Mouse (Mus musculus): ENCODE results near the gene Hpse2. TPM values are rescaled to one million over a fixed set of nuclear protein-coding genes. Genes with fewer than 3 reads are reported as not detected.
A peak's percentile ranks its signal among the peaks of the same experiment; 100 is the strongest.

Hpse2 gene
- polyA plus RNA-seq, 1 experiment from 2014 or later: 6.0 TPM

GRCm38 (mm10) chr19:43096915-43097314, 291.2 kb downstream of the Hpse2 start:
- no peak overlapping the region for H3K9ac ChIP-seq (ENCODE audit: low read length)
- no peaks in the 10 kb centered on the region for H3K9me3 ChIP-seq (ENCODE audit: control insufficient read depth, low read length)
- H3K27ac ChIP-seq (ENCODE audit: low read length): no peak overlapping the region
- H3K27me3 ChIP-seq (ENCODE audit: control insufficient read depth, insufficient read depth, low read depth, low read length): no peaks in the 10 kb centered on the region
- no peaks in the 10 kb centered on the region for H3K36me3 ChIP-seq (ENCODE audit: control insufficient read depth, insufficient read depth, low read length)
- H3K4me1 ChIP-seq (replicated peaks; ENCODE audit: control insufficient read depth, insufficient read depth, low read length): no peaks in the 10 kb centered on the region
- 70% methylated on average over 2 of the region's 2 CpGs for WGBS
- H3K4me2 ChIP-seq (ENCODE audit: low read depth, low read length): no peak overlapping the region
- ATAC-seq (ENCODE audit: low read depth): no peak
- H3K4me3 ChIP-seq (ENCODE audit: low read length): no peak overlapping the region

GRCm38 (mm10) chr19:43087216-43087615, 300.9 kb downstream of the Hpse2 start:
- Histone ChIP-seq H3K9ac (ENCODE audit: low read length) (no peak overlapping the region), H3K4me1 (replicated peaks; ENCODE audit: control insufficient read depth, insufficient read depth, low read length) (no peaks in the 10 kb centered on the region), H3K4me3 (ENCODE audit: low read length) (no peak overlapping the region), H3K4me2 (ENCODE audit: low read depth, low read length) (no peak overlapping the region), H3K27me3 (ENCODE audit: control insufficient read depth, insufficient read depth, low read depth, low read length) (no peaks in the 10 kb centered on the region), H3K27ac (ENCODE audit: low read length) (no peak overlapping the region), H3K9me3 (ENCODE audit: control insufficient read depth, low read length) (no peaks in the 10 kb centered on the region), H3K36me3 (ENCODE audit: control insufficient read depth, insufficient read depth, low read length) (no peaks in the 10 kb centered on the region)
- 59% methylated on average over 3 of the region's 3 CpGs for WGBS
- ATAC-seq (ENCODE audit: low read depth): no peak

GRCm38 (mm10) chr19:43064155-43064554, 324.0 kb downstream of the Hpse2 start:
- Histone ChIP-seq H3K4me2 (ENCODE audit: low read depth, low read length) (no peak overlapping the region), H3K9ac (ENCODE audit: low read length) (no peak overlapping the region), H3K27ac (ENCODE audit: low read length) (peak overlapping the region; percentile 55), H3K27me3 (ENCODE audit: control insufficient read depth, insufficient read depth, low read depth, low read length) (no peaks in the 10 kb centered on the region), H3K9me3 (ENCODE audit: control insufficient read depth, low read length) (no peaks in the 10 kb centered on the region), H3K4me3 (ENCODE audit: low read length) (no peak overlapping the region), H3K4me1 (replicated peaks; ENCODE audit: control insufficient read depth, insufficient read depth, low read length) (peaks cover 6% of the 10 kb centered on the region), H3K36me3 (ENCODE audit: control insufficient read depth, insufficient read depth, low read length) (no peaks in the 10 kb centered on the region)
- ATAC-seq (ENCODE audit: low read depth): peak; percentile 86
- WGBS: 41% methylated on average over 2 of the region's 2 CpGs

DNA sequence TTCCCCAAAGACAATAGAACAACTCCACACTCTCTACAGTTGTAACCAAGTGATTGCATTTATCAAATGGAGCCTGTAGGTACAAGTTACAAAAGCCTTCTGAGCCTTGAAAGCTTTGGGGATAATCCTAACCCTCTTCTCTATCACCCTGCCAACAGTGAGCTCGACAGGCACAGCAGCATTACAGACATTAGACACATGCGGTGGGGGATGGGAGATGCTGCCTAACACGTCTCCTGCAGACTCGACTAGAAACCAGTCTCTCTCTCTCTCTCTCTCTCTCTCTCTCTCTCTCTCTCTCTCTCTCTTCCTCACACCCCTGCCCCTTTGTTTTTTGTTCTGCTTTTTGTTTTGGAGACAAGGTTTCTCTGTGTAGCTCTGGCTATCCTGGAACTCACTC, 343.6 kb downstream of the Hpse2 start:
- no peak overlapping the region for H3K9ac ChIP-seq (ENCODE audit: low read length)
- H3K27ac ChIP-seq (ENCODE audit: low read length): no peak overlapping the region
- ATAC-seq (ENCODE audit: low read depth): no peak
- H3K27me3 ChIP-seq (ENCODE audit: control insufficient read depth, insufficient read depth, low read depth, low read length): no peaks in the 10 kb centered on the region
- 34% methylated on average over 4 of the region's 4 CpGs for WGBS
- H3K9me3 ChIP-seq (ENCODE audit: control insufficient read depth, low read length): no peaks in the 10 kb centered on the region
- H3K4me2 ChIP-seq (ENCODE audit: low read depth, low read length): no peak overlapping the region
- H3K4me1 ChIP-seq (replicated peaks; ENCODE audit: control insufficient read depth, insufficient read depth, low read length): no peaks in the 10 kb centered on the region
- no peak overlapping the region for H3K4me3 ChIP-seq (ENCODE audit: low read length)
- no peaks in the 10 kb centered on the region for H3K36me3 ChIP-seq (ENCODE audit: control insufficient read depth, insufficient read depth, low read length)

DNA sequence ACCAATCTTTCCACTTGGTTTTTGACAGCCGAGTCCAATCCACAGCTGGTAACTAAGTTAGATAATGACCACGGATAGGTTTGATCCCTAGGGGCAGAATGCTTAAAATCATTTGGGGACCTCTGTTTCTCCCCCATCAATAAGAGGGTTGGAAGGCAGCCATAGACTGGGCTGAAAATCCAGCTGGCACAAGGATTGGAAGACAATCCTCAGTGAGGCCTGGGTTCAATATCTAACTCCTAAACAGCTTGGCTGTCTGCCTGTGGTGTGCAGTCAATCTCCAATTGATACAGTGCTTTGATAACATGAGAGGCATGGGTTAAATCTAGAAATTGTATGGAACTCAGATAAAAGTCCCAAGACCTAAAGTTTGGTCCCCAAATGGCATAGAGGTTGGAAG, 345.4 kb downstream of the Hpse2 start:
- H3K4me2 ChIP-seq (ENCODE audit: low read depth, low read length): no peak overlapping the region
- H3K9ac ChIP-seq (ENCODE audit: low read length): no peak overlapping the region
- no peak overlapping the region for H3K27ac ChIP-seq (ENCODE audit: low read length)
- H3K27me3 ChIP-seq (ENCODE audit: control insufficient read depth, insufficient read depth, low read depth, low read length): no peaks in the 10 kb centered on the region
- H3K4me1 ChIP-seq (replicated peaks; ENCODE audit: control insufficient read depth, insufficient read depth, low read length): no peaks in the 10 kb centered on the region
- ATAC-seq (ENCODE audit: low read depth): no peak
- no peak overlapping the region for H3K4me3 ChIP-seq (ENCODE audit: low read length)
- H3K36me3 ChIP-seq (ENCODE audit: control insufficient read depth, insufficient read depth, low read length): no peaks in the 10 kb centered on the region
- WGBS: 69% methylated on average over 2 of the region's 2 CpGs
- H3K9me3 ChIP-seq (ENCODE audit: control insufficient read depth, low read length): no peaks in the 10 kb centered on the region

- no peaks in the 10 kb centered on the region for H3K9me3 ChIP-seq (ENCODE audit: control insufficient read depth, low read length)
- H3K27me3 ChIP-seq (ENCODE audit: control insufficient read depth, insufficient read depth, low read depth, low read length): no peaks in the 10 kb centered on the region
- H3K9ac ChIP-seq (ENCODE audit: low read length): no peak overlapping the region
- ATAC-seq (ENCODE audit: low read depth): no peak
- H3K36me3 ChIP-seq (ENCODE audit: control insufficient read depth, insufficient read depth, low read length): no peaks in the 10 kb centered on the region
- H3K27ac ChIP-seq (ENCODE audit: low read length): no peak overlapping the region
- no peaks in the 10 kb centered on the region for H3K4me1 ChIP-seq (replicated peaks; ENCODE audit: control insufficient read depth, insufficient read depth, low read length)
- H3K4me2 ChIP-seq (ENCODE audit: low read depth, low read length): no peak overlapping the region
- no peak overlapping the region for H3K4me3 ChIP-seq (ENCODE audit: low read length)
- 77% methylated on average over 2 of the region's 2 CpGs for WGBS
These were observed 345.9 kb downstream of the Hpse2 start for GRCm38 (mm10) chr19:43042211-43042610.

DNA sequence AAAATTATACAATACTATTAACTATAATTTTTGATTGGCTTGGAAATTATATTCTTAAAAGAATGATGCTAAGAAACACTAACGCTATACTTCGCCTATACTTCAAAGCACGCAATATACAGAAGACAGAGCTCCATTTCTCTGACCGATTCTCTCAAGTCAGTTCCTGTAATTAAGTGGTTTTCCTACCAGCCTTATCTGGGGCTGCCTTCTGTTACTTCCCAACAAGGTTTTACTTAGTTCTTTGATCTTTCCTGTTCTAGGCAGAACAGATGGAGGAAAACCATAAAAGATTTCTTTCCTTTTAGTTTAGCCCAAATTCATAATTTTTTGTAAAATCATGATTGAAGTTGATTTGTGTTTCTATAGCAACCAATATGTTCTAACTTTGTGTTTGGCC, 351.8 kb downstream of the Hpse2 start:
- 75% methylated on average over 4 of the region's 4 CpGs for WGBS
- no peaks in the 10 kb centered on the region for H3K4me1 ChIP-seq (replicated peaks; ENCODE audit: control insufficient read depth, insufficient read depth, low read length)
- H3K4me2 ChIP-seq (ENCODE audit: low read depth, low read length): no peak overlapping the region
- H3K27ac ChIP-seq (ENCODE audit: low read length): no peak overlapping the region
- no peaks in the 10 kb centered on the region for H3K27me3 ChIP-seq (ENCODE audit: control insufficient read depth, insufficient read depth, low read depth, low read length)
- no peaks in the 10 kb centered on the region for H3K9me3 ChIP-seq (ENCODE audit: control insufficient read depth, low read length)
- H3K4me3 ChIP-seq (ENCODE audit: low read length): no peak overlapping the region
- no peak for ATAC-seq (ENCODE audit: low read depth)
- no peaks in the 10 kb centered on the region for H3K36me3 ChIP-seq (ENCODE audit: control insufficient read depth, insufficient read depth, low read length)
- H3K9ac ChIP-seq (ENCODE audit: low read length): no peak overlapping the region

GRCm38 (mm10) chr19:43027305-43027704, 360.9 kb downstream of the Hpse2 start:
- H3K9ac ChIP-seq (ENCODE audit: low read length): no peak overlapping the region
- 0 out of 2 replicates have a peak, but pooled peaks have one; percentile 36 for ATAC-seq (ENCODE audit: low read depth)

DNA sequence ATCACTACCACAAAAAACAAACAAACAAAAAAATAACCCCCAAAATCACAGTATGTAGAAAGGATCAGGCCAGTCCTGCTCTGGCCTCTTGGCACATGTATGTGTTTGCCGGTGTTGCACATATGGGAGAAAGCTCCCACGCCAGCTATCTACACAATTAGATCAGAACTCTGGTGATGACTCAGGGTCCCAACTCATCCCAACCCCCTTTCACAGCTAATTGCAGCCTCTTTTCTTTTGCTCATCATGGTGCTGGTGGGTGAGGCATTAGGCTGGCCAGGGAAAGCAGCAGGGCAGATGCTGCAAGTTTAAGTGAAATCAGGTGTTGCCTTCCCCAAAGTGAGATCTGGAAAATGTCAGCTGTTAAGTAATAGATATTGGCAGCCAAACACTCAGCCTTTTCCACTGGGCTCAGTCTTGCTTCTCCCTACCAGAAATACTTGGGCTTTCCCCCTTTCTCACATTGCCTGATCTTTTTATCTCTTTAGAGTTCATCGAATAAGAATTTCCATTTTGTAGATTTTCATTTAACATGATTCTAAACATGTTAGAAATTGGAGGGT, 365.5 kb downstream of the Hpse2 start:
- Histone ChIP-seq H3K4me1 (replicated peaks; ENCODE audit: control insufficient read depth, insufficient read depth, low read length) (no peaks in the 10 kb centered on the region; the same call in 1 of the 2 replicates), H3K4me2 (ENCODE audit: low read depth, low read length) (no peak overlapping the region), H3K9ac (ENCODE audit: low read length) (no peak overlapping the region), H3K27ac (ENCODE audit: low read length) (no peak overlapping the region), H3K36me3 (ENCODE audit: control insufficient read depth, insufficient read depth, low read length) (no peaks in the 10 kb centered on the region), H3K27me3 (ENCODE audit: control insufficient read depth, insufficient read depth, low read depth, low read length) (no peaks in the 10 kb centered on the region), H3K4me3 (ENCODE audit: low read length) (no peak overlapping the region), H3K9me3 (ENCODE audit: control insufficient read depth, low read length) (no peaks in the 10 kb centered on the region)
- ATAC-seq (ENCODE audit: low read depth): no peak
- WGBS: 72% methylated on average over 3 of the region's 3 CpGs

More at GRCm38 (mm10) chr19:43027305-43027704, 360.9 kb downstream of the Hpse2 start:
- 27% methylated on average over 4 of the region's 4 CpGs for WGBS
- no peaks in the 10 kb centered on the region for H3K36me3 ChIP-seq (ENCODE audit: control insufficient read depth, insufficient read depth, low read length)
- H3K4me3 ChIP-seq (ENCODE audit: low read length): no peak overlapping the region
- H3K9me3 ChIP-seq (ENCODE audit: control insufficient read depth, low read length): no peaks in the 10 kb centered on the region
- no peaks in the 10 kb centered on the region; the same call in 1 of the 2 replicates for H3K4me1 ChIP-seq (replicated peaks; ENCODE audit: control insufficient read depth, insufficient read depth, low read length)
- H3K27ac ChIP-seq (ENCODE audit: low read length): no peak overlapping the region
- H3K4me2 ChIP-seq (ENCODE audit: low read depth, low read length): no peak overlapping the region
- no peaks in the 10 kb centered on the region for H3K27me3 ChIP-seq (ENCODE audit: control insufficient read depth, insufficient read depth, low read depth, low read length)

DNA sequence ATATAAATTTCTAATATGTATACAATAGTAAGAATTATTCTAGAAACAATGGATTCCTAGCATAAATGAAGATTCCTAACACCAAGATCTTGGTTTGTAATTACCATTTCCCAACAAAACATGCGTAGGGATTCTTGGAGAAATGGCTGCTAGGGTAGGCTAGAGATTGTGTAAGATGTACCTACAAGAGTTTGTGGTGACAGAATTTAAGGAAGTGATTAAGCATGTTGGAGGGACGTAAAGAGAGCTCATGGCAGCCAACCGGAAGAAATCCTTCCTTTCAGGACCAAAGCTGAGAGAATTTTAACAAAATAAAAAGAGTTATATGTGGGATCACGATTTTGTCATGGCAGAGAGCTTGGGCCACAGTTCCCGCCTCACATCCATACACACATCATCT, 369.4 kb downstream of the Hpse2 start:
- H3K27me3 ChIP-seq (ENCODE audit: control insufficient read depth, insufficient read depth, low read depth, low read length): no peaks in the 10 kb centered on the region
- no peaks in the 10 kb centered on the region for H3K36me3 ChIP-seq (ENCODE audit: control insufficient read depth, insufficient read depth, low read length)
- no peak overlapping the region for H3K9ac ChIP-seq (ENCODE audit: low read length)
- no peak overlapping the region for H3K4me3 ChIP-seq (ENCODE audit: low read length)
- 87% methylated on average over 5 of the region's 5 CpGs for WGBS
- no peak for ATAC-seq (ENCODE audit: low read depth)
- H3K4me2 ChIP-seq (ENCODE audit: low read depth, low read length): no peak overlapping the region
- H3K27ac ChIP-seq (ENCODE audit: low read length): no peak overlapping the region
- no peaks in the 10 kb centered on the region for H3K9me3 ChIP-seq (ENCODE audit: control insufficient read depth, low read length)
- no peaks in the 10 kb centered on the region; the same call in 1 of the 2 replicates for H3K4me1 ChIP-seq (replicated peaks; ENCODE audit: control insufficient read depth, insufficient read depth, low read length)

Measured in lung, embryonic 16.5 days (tissue).